Mouse (Mus musculus): ENCODE results near the gene Cyth4. TPM values are rescaled to one million over a fixed set of nuclear protein-coding genes. Genes with fewer than 3 reads are reported as not detected.

Gene Cyth4
- polyA plus RNA-seq (2012; rRNA removed; ENCODE audit: low replicate concordance) = 6.4 and 9.5 TPM in 2 replicates

GRCm38 (mm10) chr15:78596914-78597313 is at the start of gene Cyth4:
Cyth4 (plus strand) TSS chr15:78597047.

GRCm38 (mm10) chr15:78572658-78573397 is 24.0 kb upstream of the Cyth4 start, which contains the start of gene Rac2:
Rac2 (minus strand) TSS chr15:78572783.

Other genes starting within 250 kb of the Cyth4 start
- gene Tex33, start 201.1 kb upstream of the Cyth4 start, polyA plus RNA-seq (2012; rRNA removed; ENCODE audit: low replicate concordance) = not detected in 2 replicates
- gene Tst, start 191.1 kb upstream of the Cyth4 start, polyA plus RNA-seq (2012; rRNA removed; ENCODE audit: low replicate concordance) = 15.3 and 27.4 TPM in 2 replicates
- 124 and 186 TPM in 2 replicates for gene Mpst, start 190.6 kb upstream of the Cyth4 start, polyA plus RNA-seq (2012; rRNA removed; ENCODE audit: low replicate concordance)
- gene Kctd17, start 168.5 kb upstream of the Cyth4 start, polyA plus RNA-seq (2012; rRNA removed; ENCODE audit: low replicate concordance) = 61.9 and 63.1 TPM in 2 replicates
- 0.48 and 0.95 TPM in 2 replicates for gene Tmprss6, start 128.4 kb upstream of the Cyth4 start, polyA plus RNA-seq (2012; rRNA removed; ENCODE audit: low replicate concordance)
- 6.1 and 10.9 TPM in 2 replicates for gene Il2rb, start 101.8 kb upstream of the Cyth4 start, polyA plus RNA-seq (2012; rRNA removed; ENCODE audit: low replicate concordance)
- 6.0 and 12.5 TPM in 2 replicates for gene C1qtnf6, start 65.6 kb upstream of the Cyth4 start, polyA plus RNA-seq (2012; rRNA removed; ENCODE audit: low replicate concordance)
- 0.14 and 0.70 TPM in 2 replicates for gene Sstr3, start 52.4 kb upstream of the Cyth4 start, polyA plus RNA-seq (2012; rRNA removed; ENCODE audit: low replicate concordance)
- 138 and 143 TPM in 2 replicates for gene Rac2, start 24.3 kb upstream of the Cyth4 start, polyA plus RNA-seq (2012; rRNA removed; ENCODE audit: low replicate concordance)
- gene Elfn2, start 121.7 kb downstream of the Cyth4 start, polyA plus RNA-seq (2012; rRNA removed; ENCODE audit: low replicate concordance) = 0.11 and 0.25 TPM in 2 replicates
- 5.8 and 9.9 TPM in 2 replicates for gene Mfng, start 176.4 kb downstream of the Cyth4 start, polyA plus RNA-seq (2012; rRNA removed; ENCODE audit: low replicate concordance)
- 19.8 and 24.8 TPM in 2 replicates for gene Card10, start 206.0 kb downstream of the Cyth4 start, polyA plus RNA-seq (2012; rRNA removed; ENCODE audit: low replicate concordance)
- gene Cdc42ep1, start 245.6 kb downstream of the Cyth4 start, polyA plus RNA-seq (2012; rRNA removed; ENCODE audit: low replicate concordance) = 22.7 and 43.2 TPM in 2 replicates